Mouse (Mus musculus) right cerebral cortex, postnatal 10 days (tissue): ENCODE measurements around the gene 1810062G17Rik.
A peak's percentile ranks its signal among the peaks of the same experiment; 100 is the strongest.

Experiments
- DNase-seq, 2 experiments: peaks; one replicate each; pipeline ENCODE4 v3.0.0; 2021; ENCODE audit warnings: low spot score in 2 of 2

Gene 1810062G17Rik

DNA sequence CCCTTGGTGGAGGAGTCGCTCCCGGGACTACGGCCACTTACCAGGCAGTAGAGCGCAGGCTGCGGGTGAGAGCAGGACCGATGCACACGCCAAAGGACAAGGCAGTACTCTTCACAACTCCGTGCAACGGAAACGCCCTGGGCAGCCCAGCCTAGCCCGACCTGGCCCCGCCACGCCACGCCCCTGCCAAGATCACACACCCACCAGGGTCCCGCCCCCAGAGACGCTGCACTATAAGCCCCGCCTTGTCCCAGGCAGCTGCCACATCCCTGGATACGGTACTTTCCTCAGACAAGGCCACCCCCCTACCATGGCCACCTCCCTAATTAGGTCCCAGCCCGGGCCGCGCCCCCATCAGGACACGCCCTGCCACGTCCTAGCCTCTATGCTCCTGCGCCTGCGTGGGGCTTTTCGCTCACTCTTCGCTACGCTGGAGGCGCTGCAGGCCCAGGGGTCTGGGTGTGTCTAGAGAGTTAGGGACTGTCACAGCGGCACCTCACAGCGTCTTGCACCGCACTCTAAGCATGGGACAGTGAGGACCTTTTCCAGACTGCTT lies at the start of gene 1810062G17Rik, which contains the start of gene Anxa5:
1810062G17Rik (plus strand) TSS at position 406 of the 556 bp plus-strand sequence.
Anxa5 (minus strand) TSS at position 363 of the 556 bp plus-strand sequence.
- peak; percentile 93 for DNase-seq

- no peak for DNase-seq
These were observed 48.4 kb upstream of the 1810062G17Rik start for GRCm38 (mm10) chr3:36427386-36427785.

DNA sequence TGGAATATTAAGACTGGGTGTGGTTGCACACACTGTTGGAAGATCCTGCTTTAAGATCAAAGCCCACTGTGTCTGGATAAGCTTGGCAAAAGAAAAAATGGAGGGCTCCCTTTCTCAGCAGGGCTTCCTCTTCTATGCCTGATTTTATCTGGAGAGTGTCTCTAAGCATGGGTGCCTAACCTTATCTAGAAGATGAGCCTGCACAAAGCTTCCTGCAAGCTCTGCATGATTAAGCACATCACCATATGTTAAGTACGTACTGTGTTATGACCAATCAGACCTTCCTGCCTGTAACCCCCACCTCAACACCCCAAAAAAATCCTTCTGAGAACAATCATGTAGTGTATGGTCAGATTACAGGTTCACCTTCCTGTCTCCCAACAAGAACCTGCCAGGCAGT lies 45.4 kb upstream of the 1810062G17Rik start:
- DNase-seq = no peak

DNA sequence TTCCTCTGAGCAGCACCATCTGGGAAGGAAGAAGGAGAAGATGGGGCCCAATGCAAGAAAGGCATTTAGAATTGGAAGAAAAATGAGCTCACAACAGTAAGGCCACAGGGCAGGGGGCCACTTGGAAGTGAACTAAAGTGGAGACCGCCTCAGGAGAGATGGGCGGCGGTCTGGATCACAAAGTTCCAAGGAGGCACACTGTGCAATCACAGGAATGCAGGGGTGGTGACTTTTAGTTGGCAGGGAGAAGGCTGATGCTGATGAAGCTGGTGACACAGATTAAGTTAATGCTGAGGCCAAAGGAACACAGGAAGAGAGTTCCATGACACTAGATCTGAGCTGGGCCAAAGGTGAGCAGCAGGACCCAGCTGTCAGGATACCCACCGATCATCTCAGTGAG lies 35.5 kb upstream of the 1810062G17Rik start:
- DNase-seq = no peak

GRCm38 (mm10) chr3:36442426-36442825 lies 33.3 kb upstream of the 1810062G17Rik start:
- peak; percentile 48 to 65 for DNase-seq

DNA sequence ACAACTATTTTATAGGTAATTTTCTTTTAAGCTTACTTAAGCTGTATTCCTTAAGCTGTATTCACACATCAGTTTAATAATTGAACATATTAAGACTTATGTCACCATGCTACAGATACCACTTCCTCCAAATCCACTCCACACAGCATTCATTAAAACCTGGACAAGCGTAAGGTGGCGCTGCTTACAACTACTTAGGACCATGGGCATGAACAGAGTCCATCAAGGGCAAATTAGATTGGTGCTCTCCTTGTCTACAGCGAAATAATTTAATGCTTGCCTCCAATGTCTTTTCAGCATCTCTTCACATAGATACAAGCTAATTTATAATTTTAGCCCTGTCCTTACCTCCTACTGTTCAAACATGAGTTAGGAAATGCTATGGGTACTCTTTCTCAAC lies 29.7 kb upstream of the 1810062G17Rik start:
- DNase-seq = no peak

DNA sequence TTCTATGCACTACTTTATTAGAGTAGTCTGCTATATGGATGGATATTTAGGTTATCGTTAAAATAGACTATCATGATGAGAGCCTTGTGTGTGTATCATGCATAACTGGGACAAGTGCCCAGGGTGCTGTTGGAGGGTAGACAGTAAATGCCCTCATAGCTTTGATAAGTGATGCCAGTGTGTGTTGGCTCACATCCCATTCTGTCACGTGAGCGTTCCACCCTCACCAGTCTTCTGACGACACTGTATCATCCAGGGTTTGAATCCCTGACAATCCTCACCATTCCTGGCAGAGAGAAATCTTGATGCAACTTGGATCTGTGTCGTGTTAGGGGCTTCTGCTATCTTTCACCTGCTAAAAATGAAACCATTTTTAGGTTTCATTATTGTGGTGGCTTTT lies 29.2 kb upstream of the 1810062G17Rik start:
- DNase-seq = no peak

DNA sequence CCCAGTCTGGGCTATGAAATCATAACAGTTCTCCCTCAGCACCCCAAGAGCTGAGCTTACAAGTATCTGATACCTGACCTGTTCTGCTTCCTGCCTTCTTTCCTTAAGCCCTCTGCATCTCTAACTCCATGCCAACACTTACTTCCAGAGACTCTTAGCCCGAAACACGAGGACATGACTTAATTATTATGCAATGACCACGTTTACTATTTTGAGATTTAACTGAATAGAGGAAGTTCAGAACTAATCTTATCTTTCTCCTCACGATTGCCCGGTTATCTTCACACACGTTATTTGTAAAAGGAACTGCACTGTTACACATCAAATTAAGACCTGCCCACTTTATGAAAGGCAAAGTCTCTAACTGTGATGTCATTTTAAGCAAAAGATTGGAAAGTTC lies 28.8 kb upstream of the 1810062G17Rik start:
- no peak for DNase-seq

DNA sequence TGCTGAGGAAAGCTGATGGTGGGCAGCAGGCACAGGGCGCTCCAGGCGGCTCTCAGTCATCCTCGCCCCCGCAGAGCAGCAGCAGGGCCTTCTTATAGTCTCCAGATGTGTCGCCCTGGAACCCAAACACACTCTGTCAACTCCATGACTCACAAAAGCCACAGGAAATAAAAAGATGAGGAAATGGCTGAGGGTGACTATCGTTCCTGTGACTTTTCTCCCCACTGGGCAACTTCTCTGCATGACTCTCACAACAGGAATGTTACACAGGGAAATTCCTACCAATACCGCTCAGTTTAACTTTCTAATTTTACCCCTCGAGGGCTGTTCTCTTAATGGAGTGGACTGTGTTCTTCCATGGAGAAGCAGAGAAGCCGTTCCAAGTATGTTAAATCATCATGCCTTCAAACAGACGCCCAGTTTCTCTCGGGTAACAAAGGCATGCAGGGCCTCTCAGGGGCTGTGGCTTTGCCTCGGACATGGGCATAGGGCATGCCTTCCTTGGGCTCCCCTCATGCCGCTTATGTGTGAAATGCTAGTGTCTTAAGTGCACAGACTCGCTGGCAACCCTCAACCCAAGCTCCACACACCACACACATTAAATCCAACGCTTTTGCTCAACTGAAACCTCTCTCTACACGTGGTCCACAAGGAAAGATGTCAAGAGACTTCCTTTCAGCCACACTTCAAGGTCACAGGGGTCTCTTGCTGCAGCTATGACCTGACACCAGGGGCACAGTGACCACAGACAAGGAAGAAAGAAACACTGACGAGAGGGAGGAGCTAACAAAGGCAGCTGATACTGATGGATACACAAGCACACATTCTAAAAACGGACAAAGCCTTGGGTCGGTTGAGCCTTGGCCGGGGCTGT lies 26.2 kb upstream of the 1810062G17Rik start:
- DNase-seq = no peak

DNA sequence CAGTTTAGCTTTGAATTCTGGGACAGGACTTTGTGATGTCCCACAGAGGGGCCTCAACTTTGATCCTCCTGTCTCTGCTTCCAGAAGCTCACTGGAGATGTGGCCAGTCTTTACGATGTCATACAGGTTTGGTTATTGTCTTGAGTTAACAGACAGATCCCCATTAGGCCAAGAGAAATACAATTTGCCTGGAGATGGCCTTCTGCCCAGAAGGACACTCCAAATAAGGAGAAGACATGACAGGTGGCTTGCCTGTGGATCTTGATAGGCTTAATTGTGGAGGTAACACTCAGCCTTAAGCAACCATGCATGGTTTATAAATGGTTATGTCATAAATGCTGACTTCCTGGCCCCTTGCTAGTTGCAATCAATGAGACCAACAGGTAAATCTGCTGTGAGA lies 23.2 kb upstream of the 1810062G17Rik start:
- no peak for DNase-seq

- no peak for DNase-seq
These were observed 20.6 kb upstream of the 1810062G17Rik start for GRCm38 (mm10) chr3:36455124-36455523.

DNA sequence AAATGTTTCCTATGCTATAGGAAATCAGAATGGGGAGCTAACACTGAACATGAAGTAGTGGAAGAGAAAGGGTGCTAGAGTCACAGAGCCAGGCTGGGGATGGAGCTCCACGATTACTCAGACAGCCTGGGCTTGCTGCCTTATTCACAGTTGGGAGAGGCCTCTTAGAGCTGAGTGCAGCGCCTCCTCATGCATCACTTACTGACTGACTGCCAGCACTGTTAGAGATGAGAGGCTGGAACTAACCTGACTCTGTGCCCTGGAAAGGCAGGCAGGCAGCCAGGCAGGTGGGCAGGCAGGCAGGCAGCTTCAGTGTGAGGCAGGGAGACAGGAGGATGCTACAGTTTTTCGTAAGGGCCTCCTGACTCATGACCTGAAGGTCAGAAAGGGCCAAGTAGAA lies 20.2 kb upstream of the 1810062G17Rik start:
- no peak for DNase-seq

GRCm38 (mm10) chr3:36460717-36461116 lies 15.0 kb upstream of the 1810062G17Rik start:
- DNase-seq = no peak

DNA sequence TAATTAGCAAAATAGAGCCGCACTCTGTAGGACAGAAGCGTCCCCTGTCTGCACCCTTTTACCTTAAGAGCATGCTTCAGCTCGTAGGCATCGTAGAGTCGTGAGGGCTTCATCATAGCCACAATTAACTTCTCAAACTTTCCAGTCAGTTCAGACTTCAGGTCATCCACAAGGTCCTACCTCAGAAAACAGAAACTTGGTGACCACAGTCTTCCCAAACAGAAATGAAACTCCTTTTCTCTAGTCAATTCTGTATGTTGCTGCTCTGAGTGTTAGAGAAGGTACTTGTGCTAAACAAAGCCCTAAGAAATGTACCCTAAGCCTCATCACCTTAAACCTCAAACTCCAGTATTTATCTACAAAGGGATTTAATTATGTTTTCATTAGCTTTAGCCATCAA lies 13.9 kb upstream of the 1810062G17Rik start:
- no peak for DNase-seq

DNA sequence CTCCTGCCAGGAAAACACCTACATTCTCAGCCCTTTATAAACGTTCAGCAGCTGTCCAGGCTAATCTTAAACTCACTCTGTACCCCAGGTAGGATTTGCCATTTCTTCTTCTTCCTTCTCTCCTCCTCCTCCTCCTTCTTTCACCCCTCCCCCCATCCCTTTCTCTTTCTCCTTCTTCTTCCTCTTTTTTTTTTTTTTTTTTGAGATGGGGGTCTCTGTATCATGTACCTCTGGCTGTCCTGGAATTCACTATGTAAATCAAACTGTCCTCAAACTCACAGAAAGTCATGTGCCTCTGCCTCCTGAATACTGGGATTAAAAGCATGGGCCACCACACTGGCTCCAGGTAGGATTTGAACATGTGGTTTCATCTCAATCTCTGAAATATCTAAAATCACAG lies 13.4 kb upstream of the 1810062G17Rik start:
- DNase-seq = no peak

DNA sequence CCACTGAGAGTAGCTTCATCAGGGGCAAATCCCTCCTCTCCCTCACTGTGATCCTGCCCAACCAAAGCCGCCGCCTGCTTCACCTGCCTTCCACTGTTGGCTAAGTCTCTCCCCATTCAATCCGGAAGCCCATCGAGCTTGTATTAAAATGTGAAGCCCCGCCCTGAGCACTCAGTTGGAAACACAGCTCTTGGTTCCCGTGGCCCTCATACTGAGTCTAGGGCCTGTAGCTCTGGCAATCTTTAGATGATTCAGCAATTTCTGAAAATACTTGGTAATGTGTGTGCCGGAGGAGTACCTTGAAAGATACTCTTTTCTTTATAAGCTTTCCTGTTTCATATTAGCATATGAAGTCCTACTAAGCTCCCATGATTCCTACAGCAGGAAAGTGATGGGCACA lies 10.2 kb upstream of the 1810062G17Rik start:
- no peak for DNase-seq

DNA sequence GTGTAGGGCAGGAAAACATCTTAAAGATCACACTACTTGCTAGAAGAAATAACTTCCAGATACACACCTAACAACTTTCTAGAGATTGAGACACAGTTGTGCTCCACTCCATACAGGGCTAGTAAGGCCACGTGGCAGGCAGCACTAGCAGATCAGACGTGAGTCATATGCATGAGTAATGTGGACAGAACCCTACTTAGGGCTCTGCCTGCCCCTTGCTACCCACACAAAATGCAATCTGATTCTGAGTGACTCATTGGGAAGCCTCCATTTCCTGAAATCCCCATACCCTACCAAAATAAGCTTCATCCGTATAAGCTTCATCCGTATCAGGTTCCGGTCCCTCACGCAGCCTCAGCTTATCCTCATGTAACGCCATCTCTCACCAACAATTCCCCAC lies 8.1 kb upstream of the 1810062G17Rik start:
- no peak for DNase-seq

DNA sequence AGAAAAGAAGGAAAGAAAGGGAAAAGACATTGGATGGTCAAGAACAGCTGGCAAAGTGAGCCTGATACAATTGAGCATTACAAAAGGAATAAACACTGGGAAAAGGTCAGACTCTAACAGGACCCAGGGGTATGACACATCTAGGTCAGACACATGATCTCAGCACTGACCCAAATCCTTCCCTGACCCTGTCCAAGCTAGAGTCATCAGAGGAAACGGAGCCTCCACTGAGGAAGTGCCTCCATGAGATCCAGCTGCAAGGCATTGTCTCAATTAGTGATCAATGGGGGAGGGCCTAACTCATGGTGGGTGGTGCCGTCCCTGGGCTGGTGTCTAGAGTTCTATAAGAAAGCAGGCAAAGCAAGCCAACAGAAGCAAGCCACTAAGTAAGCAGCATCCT lies 6.9 kb upstream of the 1810062G17Rik start:
- DNase-seq = no peak

DNA sequence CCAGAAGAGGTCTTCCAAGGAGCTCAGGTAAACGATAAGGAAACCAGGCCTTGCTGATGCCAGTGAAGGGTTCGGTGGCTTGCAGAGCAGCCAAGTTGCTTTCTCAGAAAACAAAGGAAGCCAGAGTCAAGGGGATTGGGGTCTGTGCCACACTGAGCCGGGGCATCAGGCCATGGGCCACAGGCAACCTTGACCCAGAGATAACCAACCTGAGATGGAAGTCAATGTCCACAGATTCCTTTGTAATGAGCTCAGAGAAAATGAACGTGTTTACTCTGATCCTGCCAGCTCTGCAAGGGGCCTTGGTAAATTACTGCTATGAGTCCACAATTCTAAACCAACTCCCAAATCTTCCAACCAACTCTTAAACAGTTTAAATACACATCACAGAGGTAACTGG lies 3.9 kb upstream of the 1810062G17Rik start:
- DNase-seq = no peak

DNA sequence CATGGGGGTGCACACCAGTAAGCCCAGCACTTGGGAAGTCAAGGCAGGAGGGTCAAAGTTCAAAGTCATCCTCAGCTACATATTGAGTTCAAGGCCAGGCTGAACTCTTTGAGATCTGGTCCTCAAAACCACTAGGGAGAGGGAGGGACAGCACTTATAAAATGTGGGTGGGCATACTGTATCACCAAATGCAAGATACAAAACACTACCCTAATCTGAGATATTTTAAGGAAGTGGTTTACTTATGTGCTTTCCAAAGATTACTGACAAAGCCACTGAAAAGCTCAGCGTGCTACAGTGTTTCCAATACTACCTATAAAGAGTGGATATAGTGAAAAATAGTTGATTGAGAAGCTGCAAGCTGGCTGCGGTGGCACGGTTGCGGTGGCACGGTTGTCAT lies 2.5 kb upstream of the 1810062G17Rik start:
- no peak for DNase-seq

DNA sequence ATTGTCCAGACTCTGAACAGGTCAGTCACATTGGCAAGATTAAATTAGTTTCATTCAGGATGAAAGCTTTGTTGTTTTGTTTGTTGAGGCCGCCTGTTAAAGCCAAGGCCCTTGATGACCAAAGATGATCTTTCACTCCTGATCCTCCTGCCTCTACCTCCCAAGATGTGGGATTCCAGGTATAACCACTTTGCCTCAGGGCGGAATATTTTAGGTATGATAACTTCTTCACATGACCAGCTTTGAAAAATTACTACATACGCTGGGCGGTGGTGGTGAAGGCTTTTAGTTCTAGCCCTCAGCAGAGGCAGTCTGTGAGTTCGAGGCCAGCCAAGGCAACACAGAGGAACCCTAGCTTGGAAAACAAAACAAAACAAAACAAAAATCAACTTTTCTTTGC lies 1.3 kb upstream of the 1810062G17Rik start:
- DNase-seq = no peak

GRCm38 (mm10) chr3:36474938-36475483 lies 726 bp upstream of the 1810062G17Rik start:
- DNase-seq = peak; percentile 59 to 74
